In the genomic region with DNA sequence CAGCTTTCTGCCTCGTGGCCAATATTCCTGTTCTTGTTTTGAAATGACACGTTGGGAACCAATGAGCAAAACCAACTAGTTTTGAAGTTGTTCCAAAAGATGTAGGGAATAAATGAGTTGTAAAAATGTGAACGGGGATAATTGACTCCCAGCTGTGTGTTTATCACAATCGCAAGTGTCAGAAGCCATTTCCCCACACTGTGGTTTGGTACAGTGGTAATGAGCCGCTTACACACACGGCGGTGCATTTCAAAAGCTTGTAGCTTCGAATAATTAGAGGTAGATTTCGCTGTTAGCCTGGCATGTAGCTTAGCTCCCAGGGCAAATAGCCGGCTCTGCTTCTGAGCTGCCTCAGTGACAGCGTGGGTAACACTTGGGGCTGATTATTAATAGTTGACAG, we compare ENCODE assay signal across 27 mouse cellular contexts.
A peak's percentile ranks its signal among the peaks of the same experiment; 100 is the strongest.
DNase-seq lines count a peak whose midpoint lies in the region; ATAC-seq and TF ChIP-seq lines count a peak whose summit lies in the region.
"Had no signal": no experiment of that assay in that cellular context is flagged by ENCODE, and none has a peak within 500 bp of the region (broad histone marks: within the 10 kb centered on the region; RNA-seq: fewer than 3 reads in every experiment).

No protein-coding gene starts in this region.

- TF ChIP-seq EP300 in heart, adult 2 months (IDR thresholded peaks at IDR 0.05; ENCODE audit: insufficient read depth, low read depth, low read length), result no peak

- TF ChIP-seq CTCF in heart, adult 2 months (IDR thresholded peaks at IDR 0.05), result no peak
- TF ChIP-seq CTCF in intestine, postnatal 0 days (IDR thresholded peaks at IDR 0.05; ENCODE audit: low read depth), result no peak

- H3K27ac ChIP-seq in heart, embryonic 10.5 days, result no peak overlapping the region
- no peak overlapping the region for H3K27ac ChIP-seq in heart, adult 2 months
- H3K27ac ChIP-seq in forebrain, embryonic 14.5 days (ENCODE audit: low read depth, low read length), result no peak overlapping the region
- H3K27ac ChIP-seq in liver, embryonic 12.5 days, result no peak overlapping the region
- no peak overlapping the region for H3K27ac ChIP-seq in intestine, postnatal 0 days (ENCODE audit: low read depth, low read length)
- H3K27ac ChIP-seq: embryonic facial prominence, embryonic 12.5 days; heart, embryonic 15.5 days; hindbrain, embryonic 12.5 days; limb, embryonic 10.5 days; limb, embryonic 15.5 days; liver, embryonic 14.5 days had no signal

- H3K36me3 ChIP-seq in heart, embryonic 10.5 days, result no peaks in the 10 kb centered on the region
- no peaks in the 10 kb centered on the region for H3K36me3 ChIP-seq in heart, adult 2 months (ENCODE audit: control insufficient read depth, insufficient read depth, low read length)
- H3K36me3 ChIP-seq in forebrain, embryonic 14.5 days (ENCODE audit: control insufficient read depth, insufficient read depth, low read length), result no peaks in the 10 kb centered on the region
- H3K36me3 ChIP-seq in liver, embryonic 12.5 days, result no peaks in the 10 kb centered on the region
- H3K36me3 ChIP-seq in intestine, postnatal 0 days (ENCODE audit: control insufficient read depth, insufficient read depth), result no peaks in the 10 kb centered on the region
- H3K36me3 ChIP-seq: embryonic facial prominence, embryonic 12.5 days; heart, embryonic 15.5 days; hindbrain, embryonic 12.5 days; limb, embryonic 10.5 days; limb, embryonic 15.5 days had no signal

- intact Hi-C loops in heart, adult 2 months (cut with DNase I), result no loop called here

- H3K9me3 ChIP-seq in heart, embryonic 10.5 days, result no peaks in the 10 kb centered on the region
- no peaks in the 10 kb centered on the region for H3K9me3 ChIP-seq in forebrain, embryonic 14.5 days (replicated peaks; ENCODE audit: control insufficient read depth, low read length)
- no peaks in the 10 kb centered on the region for H3K9me3 ChIP-seq in liver, embryonic 12.5 days (replicated peaks)
- no peaks in the 10 kb centered on the region for H3K9me3 ChIP-seq in intestine, postnatal 0 days (ENCODE audit: control insufficient read depth)
- H3K9me3 ChIP-seq: embryonic facial prominence, embryonic 12.5 days; heart, embryonic 15.5 days; hindbrain, embryonic 12.5 days; limb, embryonic 10.5 days; limb, embryonic 15.5 days had no signal

- ATAC-seq in forebrain, embryonic 14.5 days, result peak; percentile 57; the same call in 1 of the 2 replicates
- 0 out of 2 replicates have a peak, but pooled peaks have one; percentile 20 for ATAC-seq in granulocyte monocyte progenitor cell, adult 5-6 weeks (replicated peaks; ENCODE audit: poor library complexity, severe bottlenecking)
- no peak for ATAC-seq in liver, embryonic 12.5 days
- ATAC-seq in intestine, postnatal 0 days, result no peak

- no peak overlapping the region for H3K4me2 ChIP-seq in forebrain, embryonic 14.5 days (ENCODE audit: low read length)
- no peak overlapping the region for H3K4me2 ChIP-seq in liver, embryonic 12.5 days
- no peak overlapping the region for H3K4me2 ChIP-seq in intestine, postnatal 0 days (replicated peaks; ENCODE audit: low read depth)
- H3K4me2 ChIP-seq: embryonic facial prominence, embryonic 12.5 days; heart, embryonic 15.5 days; hindbrain, embryonic 12.5 days; limb, embryonic 15.5 days; midbrain, embryonic 11.5 days had no signal

- H3K79me2 ChIP-seq in heart, adult 2 months (replicated peaks; ENCODE audit: control insufficient read depth, insufficient read depth, low read length), result no peaks in the 10 kb centered on the region

- peak; percentile 10 for DNase-seq in heart, embryonic 10.5 days (ENCODE audit: low spot score)
- no peak for DNase-seq in heart, adult 2 months
- DNase-seq in Muller cell, postnatal 12 days (ENCODE audit: inconsistent ontology term), result peak; percentile 58
- peak; percentile 78 for DNase-seq in forebrain, embryonic 14.5 days (ENCODE audit: low spot score)
- DNase-seq in frontal cortex, postnatal 25 days (ENCODE audit: low spot score in 2 of 2), result no peak
- DNase-seq: adrenal gland, postnatal 25 days; cerebellum, adult 9-10 months; cerebellum, postnatal 36 days; embryo, embryonic 11 days; gastrocnemius, postnatal 14 days; kidney, adult 11 months; kidney, postnatal 14 days; layer of hippocampus, adult 9-11 months; lung, adult 2 months; lung, postnatal 10 days; spleen, adult 18-20 months; thymus, postnatal 14 days had no signal

- no peak overlapping the region for H3K9ac ChIP-seq in heart, adult 2 months (ENCODE audit: low read depth, low read length)
- no peak overlapping the region for H3K9ac ChIP-seq in forebrain, embryonic 14.5 days (ENCODE audit: low read length)
- H3K9ac ChIP-seq in liver, embryonic 12.5 days, result no peak overlapping the region
- no peak overlapping the region for H3K9ac ChIP-seq in intestine, postnatal 0 days (ENCODE audit: low read depth, low read length)
- H3K9ac ChIP-seq: embryonic facial prominence, embryonic 12.5 days; heart, embryonic 15.5 days; hindbrain, embryonic 12.5 days; limb, embryonic 15.5 days; liver, embryonic 14.5 days had no signal

- no peak overlapping the region for H3K4me3 ChIP-seq in heart, embryonic 10.5 days
- H3K4me3 ChIP-seq in heart, adult 2 months, result no peak overlapping the region
- no peak overlapping the region for H3K4me3 ChIP-seq in forebrain, embryonic 14.5 days (ENCODE audit: low read depth, low read length)
- H3K4me3 ChIP-seq in liver, embryonic 12.5 days, result no peak overlapping the region
- H3K4me3 ChIP-seq in intestine, postnatal 0 days (ENCODE audit: low read depth, low read length), result no peak overlapping the region
- H3K4me3 ChIP-seq: embryonic facial prominence, embryonic 12.5 days; heart, embryonic 15.5 days; hindbrain, embryonic 12.5 days; limb, embryonic 10.5 days; limb, embryonic 15.5 days had no signal

- H3K27me3 ChIP-seq in heart, embryonic 10.5 days (ENCODE audit: insufficient read depth, poor library complexity, severe bottlenecking), result no peaks in the 10 kb centered on the region
- H3K27me3 ChIP-seq in heart, adult 2 months (ENCODE audit: control insufficient read depth, insufficient read depth, low read length), result no peaks in the 10 kb centered on the region
- H3K27me3 ChIP-seq in forebrain, embryonic 14.5 days (replicated peaks; ENCODE audit: control insufficient read depth, insufficient read depth, low read length), result no peaks in the 10 kb centered on the region
- no peaks in the 10 kb centered on the region for H3K27me3 ChIP-seq in liver, embryonic 12.5 days (replicated peaks)
- no peaks in the 10 kb centered on the region for H3K27me3 ChIP-seq in intestine, postnatal 0 days (replicated peaks; ENCODE audit: control insufficient read depth, insufficient read depth, low read length)
- H3K27me3 ChIP-seq: embryonic facial prominence, embryonic 12.5 days; heart, embryonic 15.5 days; hindbrain, embryonic 12.5 days; limb, embryonic 15.5 days had no signal

- 77% methylated on average over 11 of the region's 11 CpGs for WGBS in heart, embryonic 10.5 days
- 72% methylated on average over 11 of the region's 11 CpGs for WGBS in heart, adult 2 months
- 9% methylated on average over 11 of the region's 11 CpGs for WGBS in forebrain, embryonic 14.5 days
- WGBS in liver, embryonic 12.5 days (ENCODE audit: insufficient replicate concordance), result 54% methylated on average over 11 of the region's 11 CpGs
- WGBS in intestine, postnatal 0 days, result 73% methylated on average over 11 of the region's 11 CpGs

- TF ChIP-seq POLR2A in heart, adult 2 months (IDR thresholded peaks at IDR 0.05; ENCODE audit: insufficient read depth, low read depth, low read length), result no peak

- H3K4me1 ChIP-seq in heart, embryonic 10.5 days, result no peaks in the 10 kb centered on the region
- no peaks in the 10 kb centered on the region for H3K4me1 ChIP-seq in heart, adult 2 months (ENCODE audit: control insufficient read depth, insufficient read depth, low read length)
- H3K4me1 ChIP-seq in forebrain, embryonic 14.5 days (ENCODE audit: control insufficient read depth, insufficient read depth, low read length), result peaks cover 4% of the 10 kb centered on the region
- no peaks in the 10 kb centered on the region for H3K4me1 ChIP-seq in liver, embryonic 12.5 days
- no peaks in the 10 kb centered on the region for H3K4me1 ChIP-seq in intestine, postnatal 0 days (replicated peaks; ENCODE audit: control insufficient read depth, insufficient read depth, low read length)
- H3K4me1 ChIP-seq: embryonic facial prominence, embryonic 12.5 days; heart, embryonic 15.5 days; hindbrain, embryonic 12.5 days; limb, embryonic 10.5 days; limb, embryonic 15.5 days had no signal

Comparison
In these comparisons a context has a peak if more than half of its experiments do, and no peak if none do; other contexts are left out.
1. DNase-seq: peak in heart, embryonic 10.5 days (single experiment), Muller cell, postnatal 12 days (single experiment) and forebrain, embryonic 14.5 days (single experiment); none in heart, adult 2 months (0 of 2) and frontal cortex, postnatal 25 days (0 of 2).
2. ATAC-seq: peak in forebrain, embryonic 14.5 days (single experiment) and granulocyte monocyte progenitor cell, adult 5-6 weeks (single experiment); none in liver, embryonic 12.5 days (single experiment) and intestine, postnatal 0 days (single experiment).